In genomic region chr3:29957365-29958236, GRCm38 (mm10) we compare ENCODE assay signal across 23 mouse cellular contexts.
DNase-seq lines count a peak whose midpoint lies in the region; ATAC-seq and TF ChIP-seq lines count a peak whose summit lies in the region.
"Had no signal": no experiment of that assay in that cellular context is flagged by ENCODE, and none has a peak within 500 bp of the region (broad histone marks: within the 10 kb centered on the region; RNA-seq: fewer than 3 reads in every experiment).

No protein-coding gene starts in this region.

- no peak overlapping the region for H3K4me3 ChIP-seq in forebrain, embryonic 11.5 days (ENCODE audit: low read depth, low read length)
- H3K4me3 ChIP-seq in forebrain, embryonic 10.5 days: no peak overlapping the region
- H3K4me3 ChIP-seq in midbrain, embryonic 14.5 days (replicated peaks; ENCODE audit: low read depth, low read length): no peak overlapping the region
- H3K4me3 ChIP-seq in midbrain, postnatal 0 days (ENCODE audit: low read depth, low read length): no peak overlapping the region
- no peak overlapping the region for H3K4me3 ChIP-seq in forebrain, embryonic 16.5 days (replicated peaks; ENCODE audit: low read length)
- H3K4me3 ChIP-seq: embryonic facial prominence, embryonic 15.5 days; heart, embryonic 13.5 days; midbrain, embryonic 12.5 days; neural tube, embryonic 12.5 days had no signal

- 55% methylated on average over 10 of the region's 10 CpGs for WGBS in forebrain, embryonic 11.5 days
- WGBS in forebrain, embryonic 10.5 days: 83% methylated on average over 10 of the region's 10 CpGs
- WGBS in midbrain, embryonic 14.5 days: 65% methylated on average over 10 of the region's 10 CpGs
- WGBS in midbrain, postnatal 0 days: 57% methylated on average over 10 of the region's 10 CpGs
- WGBS in forebrain, embryonic 16.5 days: 17% methylated on average over 10 of the region's 10 CpGs

- no peak overlapping the region for H3K4me2 ChIP-seq in forebrain, embryonic 11.5 days (ENCODE audit: low read depth, low read length, severe bottlenecking)
- no peak overlapping the region for H3K4me2 ChIP-seq in midbrain, embryonic 14.5 days (ENCODE audit: low read length)
- H3K4me2 ChIP-seq in midbrain, postnatal 0 days (ENCODE audit: low read depth, low read length, poor library complexity, severe bottlenecking): no peak overlapping the region
- peak overlapping the region; percentile 11; the same call in 1 of the 2 replicates for H3K4me2 ChIP-seq in forebrain, embryonic 16.5 days (ENCODE audit: low read length)
- H3K4me2 ChIP-seq: embryonic facial prominence, embryonic 15.5 days; heart, embryonic 13.5 days; midbrain, embryonic 12.5 days; neural tube, embryonic 12.5 days had no signal

- no peak for DNase-seq in forebrain, embryonic 11.5 days (ENCODE audit: low spot score)
- no peak for DNase-seq in forebrain, embryonic 10.5 days (ENCODE audit: extremely low spot score, low spot score)
- DNase-seq in midbrain, embryonic 14.5 days: peak; percentile 20
- no peak for DNase-seq in midbrain, postnatal 0 days (ENCODE audit: low spot score)
- no peak for DNase-seq in heart, postnatal 4 days
- DNase-seq in MN1 (ENCODE audit: low spot score): no peak
- DNase-seq: adrenal gland, postnatal 14 days; cerebellum, adult 9-10 months; gastrocnemius, postnatal 25 days; heart, adult 18-20 months; heart, postnatal 14 days; kidney, adult 18-20 months; kidney, postnatal 4 days; thymus, adult 18-20 months; thymus, postnatal 36 days had no signal

- TF ChIP-seq CTCF in midbrain, postnatal 0 days (IDR thresholded peaks at IDR 0.05): no peak

- H3K27me3 ChIP-seq in forebrain, embryonic 11.5 days (ENCODE audit: control insufficient read depth, insufficient read depth, low read length): no peaks in the 10 kb centered on the region
- no peaks in the 10 kb centered on the region for H3K27me3 ChIP-seq in forebrain, embryonic 10.5 days (ENCODE audit: poor library complexity, severe bottlenecking)
- H3K27me3 ChIP-seq in midbrain, embryonic 14.5 days (ENCODE audit: control insufficient read depth, insufficient read depth, low read length): no peaks in the 10 kb centered on the region
- no peaks in the 10 kb centered on the region for H3K27me3 ChIP-seq in midbrain, postnatal 0 days (ENCODE audit: insufficient read depth, low read length)
- no peaks in the 10 kb centered on the region for H3K27me3 ChIP-seq in forebrain, embryonic 16.5 days (replicated peaks; ENCODE audit: control insufficient read depth, insufficient read depth, low read length)
- H3K27me3 ChIP-seq: embryonic facial prominence, embryonic 15.5 days; heart, embryonic 13.5 days; midbrain, embryonic 12.5 days; neural tube, embryonic 12.5 days had no signal

- H3K9ac ChIP-seq in forebrain, embryonic 11.5 days (ENCODE audit: low read length): no peak overlapping the region
- H3K9ac ChIP-seq in midbrain, embryonic 14.5 days (replicated peaks; ENCODE audit: low read length): no peak overlapping the region
- no peak overlapping the region for H3K9ac ChIP-seq in midbrain, postnatal 0 days (replicated peaks; ENCODE audit: low read length, poor library complexity, severe bottlenecking)
- no peak overlapping the region for H3K9ac ChIP-seq in forebrain, embryonic 16.5 days (replicated peaks; ENCODE audit: low read depth, low read length)
- H3K9ac ChIP-seq: embryonic facial prominence, embryonic 15.5 days; heart, embryonic 13.5 days; liver, embryonic 14.5 days; midbrain, embryonic 12.5 days; neural tube, embryonic 12.5 days had no signal

- H3K27ac ChIP-seq in forebrain, embryonic 11.5 days (ENCODE audit: low read depth, low read length): no peak overlapping the region
- H3K27ac ChIP-seq in forebrain, embryonic 10.5 days: no peak overlapping the region
- H3K27ac ChIP-seq in midbrain, embryonic 14.5 days (replicated peaks; ENCODE audit: low read depth, low read length): no peak overlapping the region
- H3K27ac ChIP-seq in midbrain, postnatal 0 days (ENCODE audit: low read depth, low read length): no peak overlapping the region
- no peak overlapping the region for H3K27ac ChIP-seq in forebrain, embryonic 16.5 days (ENCODE audit: low read length)
- H3K27ac ChIP-seq: embryonic facial prominence, embryonic 15.5 days; heart, embryonic 13.5 days; liver, embryonic 14.5 days; midbrain, embryonic 12.5 days; neural tube, embryonic 12.5 days had no signal

- no peaks in the 10 kb centered on the region for H3K4me1 ChIP-seq in forebrain, embryonic 11.5 days (replicated peaks; ENCODE audit: control insufficient read depth, insufficient read depth, low read length)
- H3K4me1 ChIP-seq in forebrain, embryonic 10.5 days: peaks cover 9% of the 10 kb centered on the region; the same call in 1 of the 2 replicates
- H3K4me1 ChIP-seq in midbrain, embryonic 14.5 days (ENCODE audit: control insufficient read depth, insufficient read depth, low read length): no peaks in the 10 kb centered on the region
- H3K4me1 ChIP-seq in midbrain, postnatal 0 days (ENCODE audit: insufficient read depth, low read length): no peaks in the 10 kb centered on the region
- H3K4me1 ChIP-seq in forebrain, embryonic 16.5 days (replicated peaks; ENCODE audit: control insufficient read depth, insufficient read depth, low read length): peaks cover 5% of the 10 kb centered on the region; the same call in 1 of the 2 replicates
- H3K4me1 ChIP-seq: neural tube, embryonic 12.5 days had no signal

- no peaks in the 10 kb centered on the region for H3K36me3 ChIP-seq in forebrain, embryonic 11.5 days (ENCODE audit: control insufficient read depth, insufficient read depth, low read length)
- H3K36me3 ChIP-seq in forebrain, embryonic 10.5 days (replicated peaks): peaks cover 41% of the 10 kb centered on the region
- no peaks in the 10 kb centered on the region for H3K36me3 ChIP-seq in midbrain, embryonic 14.5 days (ENCODE audit: control insufficient read depth, insufficient read depth, low read length)
- H3K36me3 ChIP-seq in midbrain, postnatal 0 days (ENCODE audit: insufficient read depth, low read length): no peaks in the 10 kb centered on the region
- no peaks in the 10 kb centered on the region for H3K36me3 ChIP-seq in forebrain, embryonic 16.5 days (ENCODE audit: control insufficient read depth, insufficient read depth)
- H3K36me3 ChIP-seq: embryonic facial prominence, embryonic 15.5 days; neural tube, embryonic 12.5 days had no signal

- ATAC-seq in forebrain, embryonic 11.5 days (replicated peaks; ENCODE audit: low FRiP score): 0 out of 2 replicates have a peak, but pooled peaks have one; percentile 36
- ATAC-seq in midbrain, embryonic 14.5 days (ENCODE audit: low FRiP score, low TSS enrichment): no peak
- no peak for ATAC-seq in midbrain, postnatal 0 days (ENCODE audit: low FRiP score)
- peak; percentile 78 for ATAC-seq in forebrain, embryonic 16.5 days
- ATAC-seq: inflammation-experienced regulatory T-cells, adult 6 months; lung, postnatal 0 days had no signal

- H3K9me3 ChIP-seq in forebrain, embryonic 11.5 days (ENCODE audit: control insufficient read depth, low read length): no peaks in the 10 kb centered on the region
- no peaks in the 10 kb centered on the region for H3K9me3 ChIP-seq in forebrain, embryonic 10.5 days
- H3K9me3 ChIP-seq in midbrain, embryonic 14.5 days (ENCODE audit: control insufficient read depth, low read length): no peaks in the 10 kb centered on the region
- no peaks in the 10 kb centered on the region for H3K9me3 ChIP-seq in midbrain, postnatal 0 days (ENCODE audit: low read length)
- H3K9me3 ChIP-seq in forebrain, embryonic 16.5 days (ENCODE audit: control insufficient read depth, low read length): no peaks in the 10 kb centered on the region
- H3K9me3 ChIP-seq: embryonic facial prominence, embryonic 15.5 days; heart, embryonic 13.5 days; midbrain, embryonic 12.5 days; neural tube, embryonic 12.5 days had no signal

Comparison
In these comparisons a context has a peak if more than half of its experiments do, and no peak if none do; other contexts are left out.
1. ATAC-seq: peak in forebrain, embryonic 11.5 days (single experiment) and forebrain, embryonic 16.5 days (single experiment); none in midbrain, embryonic 14.5 days (single experiment) and midbrain, postnatal 0 days (single experiment).